Mouse (Mus musculus) lung, embryonic 14.5 days (tissue): ENCODE results near the gene Rsad2. TPM values are rescaled to one million over a fixed set of nuclear protein-coding genes. Genes with fewer than 3 reads are reported as not detected.

Experiments used
- ATAC-seq: fragments of 200-750 bp; cut with Nextera tagmentation; 2 replicates; pipeline ENCODE4 v1.8.0; 2017; ENCODE audit warnings: mild to moderate bottlenecking, moderate TSS enrichment, moderate library complexity; ENCODE audit not compliant: insufficient read depth
- DNase-seq: peaks from one replicate; pipeline ENCODE4 v3.0.0-alpha.2; 2015
- H3K27ac ChIP-seq: fragments of 300-500 bp; sonication (generic); 2 replicates; pipeline ENCODE4 v1.5.1; 2014; ENCODE audit warnings: low read depth, mild to moderate bottlenecking, moderate library complexity
- H3K27me3 ChIP-seq: fragments of 300-500 bp; sonication (generic); 2 replicates; pipeline ENCODE4 v1.6.1; 2014; ENCODE audit warnings: low read length, control low read depth; ENCODE audit not compliant: insufficient read depth
- H3K36me3 ChIP-seq: fragments of 300-500 bp; sonication (generic); 2 replicates; pipeline ENCODE4 v1.6.1; 2014; ENCODE audit warnings: control low read depth; ENCODE audit not compliant: insufficient read depth
- H3K4me1 ChIP-seq: fragments of 300-500 bp; sonication (generic); 2 replicates; pipeline ENCODE4 v1.6.1; 2014; ENCODE audit warnings: antibody characterized with exemption, control low read depth; ENCODE audit not compliant: insufficient read depth
- H3K4me2 ChIP-seq: fragments of 300-500 bp; sonication (generic); 2 replicates; pipeline ENCODE4 v1.6.1; 2014; ENCODE audit warnings: mild to moderate bottlenecking
- H3K4me3 ChIP-seq: fragments of 300-500 bp; sonication (generic); 2 replicates; pipeline ENCODE4 v1.5.1; 2014; ENCODE audit warnings: low read depth, low read length
- H3K9ac ChIP-seq: fragments of 300-500 bp; sonication (generic); 2 replicates; pipeline ENCODE4 v1.6.1; 2014
- H3K9me3 ChIP-seq: fragments of 300-500 bp; sonication (generic); 2 replicates; pipeline ENCODE4 v1.6.1; 2016; ENCODE audit warnings: low read depth, low read length, control low read depth
- CTCF ChIP-seq: IDR thresholded peaks from 2 replicates; pipeline ENCODE4 v1.5.1; 2016; ENCODE audit warnings: antibody characterized with exemption, low read depth
- WGBS: fragments of 180-500 bp; shearing (Covaris S2); extraction: QIAGEN DNeasy Blood & Tissue Kit; methylation state at CpG from one replicate; pipeline ENCODE4 v1.1.7; 2014; 5-methylcytosine and 5-hydroxymethylcytosine counted together
- microRNA-seq: library from miRNA; unstranded; fragments of <30 nt; microRNA quantifications from one replicate; pipeline ENCODE4, GENCODE M21; 2016; ENCODE audit warnings: borderline number of aligned reads
- polyA plus RNA-seq: library from polyadenylated mRNA; unstranded; fragments of >200 nt; fragmentation: Nextera tagmentation; extraction: Ambion mirVana; gene quantifications from 2 replicates; pipeline ENCODE4 v1.2.1, GENCODE M21; 2014

The Rsad2 gene
- polyA plus RNA-seq, 1 experiment from 2014 or later, result 0.30 TPM

GRCm38 (mm10) chr12:26393291-26393690 is 63.0 kb downstream of the Rsad2 start:
- Histone ChIP-seq H3K27ac (no peak overlapping the region), H3K27me3 (no peaks in the 10 kb centered on the region), H3K36me3 (peaks cover 13% of the 10 kb centered on the region), H3K9me3 (no peaks in the 10 kb centered on the region), H3K9ac (no peak overlapping the region), H3K4me3 (no peak overlapping the region), H3K4me1 (no peaks in the 10 kb centered on the region), H3K4me2 (no peak overlapping the region)
- WGBS, result 74% methylated on average over 5 of the region's 5 CpGs
- no peak for ATAC-seq
- DNase-seq, result no peak
- no peak for TF ChIP-seq CTCF

Small RNA genes within 50 kb of the gene (microRNA-seq; reads per million reads assigned to microRNA genes)
- 0.95 reads per million for gene Mir6538

Other genes starting within 250 kb of the Rsad2 start
- 45.6 and 46.9 TPM in 2 replicates for gene Rnf144a, start 41.2 kb downstream of the Rsad2 start, polyA plus RNA-seq
- 5.8 and 6.8 TPM in 2 replicates for gene Cmpk2, start 12.8 kb upstream of the Rsad2 start, polyA plus RNA-seq